Mouse (Mus musculus) cerebellum, adult 18-20 months (tissue): ENCODE data around the gene Meltf.
A peak's percentile ranks its signal among the peaks of the same experiment; 100 is the strongest.

Source experiments
- DNase-seq, 2 experiments: peaks; one replicate each; pipeline ENCODE4 v3.0.0; 2021

Meltf gene

GRCm38 (mm10) chr16:31896971-31897774 lies 18.6 kb downstream of the Meltf start:
- DNase-seq, result peak; percentile 58 to 63

DNA sequence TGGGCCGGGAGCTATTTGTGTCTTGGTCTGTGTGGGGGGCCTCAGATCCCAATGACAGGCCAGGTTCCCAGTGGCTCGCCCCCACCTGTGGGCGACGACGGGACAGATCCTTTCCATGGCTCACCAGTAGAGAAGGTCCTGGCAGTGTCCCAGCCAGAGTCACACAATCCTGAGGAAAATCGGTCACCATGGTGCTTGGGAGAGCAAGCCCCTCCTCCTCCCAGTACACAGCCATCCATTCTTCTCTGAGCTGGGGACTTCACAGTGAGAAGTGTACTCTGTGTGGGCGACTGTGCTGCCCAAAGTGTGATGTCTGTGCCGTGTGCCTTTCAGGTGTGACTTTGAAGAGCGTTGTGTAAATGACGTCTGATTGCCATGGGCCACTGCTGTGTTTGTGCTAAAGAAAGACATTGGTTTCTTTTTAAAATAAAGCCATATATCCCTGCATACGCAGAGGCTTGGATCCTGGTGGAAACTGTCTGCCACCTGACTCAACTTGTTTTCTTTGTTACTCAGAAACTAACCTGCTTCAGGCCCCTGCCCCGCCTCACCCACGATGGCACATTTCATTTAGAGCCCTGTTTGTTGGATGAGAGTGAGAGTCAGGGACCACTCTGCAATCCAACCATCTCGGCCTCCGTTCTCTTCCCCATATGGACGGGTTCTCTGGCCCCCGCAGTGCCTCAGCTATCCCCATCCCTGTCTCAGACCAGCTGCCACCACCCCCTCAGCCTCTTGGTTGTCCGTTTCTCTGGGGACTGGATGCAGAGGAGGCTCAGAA lies 20.1 kb downstream of the Meltf start:
- no peak for DNase-seq

DNA sequence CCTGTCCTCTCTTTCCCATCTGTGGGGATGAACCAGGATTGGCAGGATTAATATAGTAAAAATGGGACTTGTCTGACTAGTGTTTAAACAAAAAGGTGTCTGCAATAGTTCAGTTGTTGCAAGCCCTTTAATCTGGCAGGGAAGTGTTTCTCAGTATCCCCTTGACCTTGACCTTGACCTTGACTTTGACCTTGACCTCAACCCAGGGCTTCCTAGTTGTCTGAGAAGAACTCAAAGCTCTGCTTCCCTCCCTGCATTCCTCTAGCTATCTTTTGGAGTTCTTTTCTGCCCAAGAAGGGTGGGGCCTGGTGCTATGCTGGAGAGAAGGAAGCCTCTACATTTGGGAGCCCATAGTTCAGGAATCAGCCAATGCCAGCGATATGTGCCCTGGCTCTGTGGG lies 23.3 kb downstream of the Meltf start:
- no peak for DNase-seq

GRCm38 (mm10) chr16:31903239-31903638 lies 24.6 kb downstream of the Meltf start:
- no peak for DNase-seq

DNA sequence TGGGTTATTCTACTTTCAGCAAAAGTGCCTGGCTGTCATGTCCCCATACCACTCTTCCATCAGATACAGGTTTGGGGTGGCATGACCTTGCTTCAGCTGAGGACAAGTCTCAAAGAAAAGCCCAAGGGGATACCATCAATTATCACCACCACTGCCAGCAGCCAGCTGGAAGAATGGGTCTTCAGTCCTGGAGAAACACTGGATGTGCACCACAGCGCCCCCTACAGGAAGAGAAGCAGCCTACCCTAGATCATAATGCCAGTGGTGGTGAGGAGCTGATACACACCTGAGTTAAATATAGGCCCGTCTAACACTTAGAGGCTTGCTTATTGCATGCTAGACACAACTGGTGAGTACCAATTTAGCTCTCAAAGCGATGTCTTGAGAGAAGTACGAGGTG lies 26.7 kb downstream of the Meltf start:
- DNase-seq, result no peak

GRCm38 (mm10) chr16:31905891-31906825 lies 27.5 kb downstream of the Meltf start:
- DNase-seq, result no peak

GRCm38 (mm10) chr16:31906896-31907295 lies 28.3 kb downstream of the Meltf start:
- no peak for DNase-seq

GRCm38 (mm10) chr16:31908959-31909358 lies 30.3 kb downstream of the Meltf start:
- DNase-seq, result no peak

DNA sequence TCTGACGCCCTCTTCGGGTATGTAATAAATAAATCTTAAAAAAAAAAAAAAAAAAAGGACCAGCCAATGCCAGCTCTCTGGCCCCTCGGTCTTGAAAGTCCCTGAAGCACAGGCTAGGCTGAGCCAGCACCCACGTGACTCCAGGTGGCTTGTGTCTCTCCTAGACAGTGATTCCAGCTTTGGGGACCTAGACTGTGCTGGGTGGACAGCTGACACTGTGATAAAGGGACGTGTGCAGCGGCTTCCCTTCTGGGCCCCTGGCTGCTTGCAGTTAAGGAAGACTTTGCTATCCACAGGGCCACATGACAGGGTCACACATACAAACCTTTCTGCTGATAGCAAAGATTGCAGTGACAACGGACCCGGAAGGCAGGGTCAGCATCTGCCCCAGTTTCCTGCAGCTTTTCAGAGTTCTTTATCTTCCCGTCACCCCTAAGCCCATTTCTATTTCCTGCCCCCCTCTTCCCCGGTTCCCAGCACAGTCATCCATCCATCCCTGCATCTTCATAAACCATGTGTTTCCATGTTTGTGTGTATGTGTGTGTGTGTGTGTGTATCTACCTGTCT lies 31.8 kb downstream of the Meltf start:
- no peak for DNase-seq

- no peak for DNase-seq
Measured at GRCm38 (mm10) chr16:31917776-31918175, 39.2 kb downstream of the Meltf start.

DNA sequence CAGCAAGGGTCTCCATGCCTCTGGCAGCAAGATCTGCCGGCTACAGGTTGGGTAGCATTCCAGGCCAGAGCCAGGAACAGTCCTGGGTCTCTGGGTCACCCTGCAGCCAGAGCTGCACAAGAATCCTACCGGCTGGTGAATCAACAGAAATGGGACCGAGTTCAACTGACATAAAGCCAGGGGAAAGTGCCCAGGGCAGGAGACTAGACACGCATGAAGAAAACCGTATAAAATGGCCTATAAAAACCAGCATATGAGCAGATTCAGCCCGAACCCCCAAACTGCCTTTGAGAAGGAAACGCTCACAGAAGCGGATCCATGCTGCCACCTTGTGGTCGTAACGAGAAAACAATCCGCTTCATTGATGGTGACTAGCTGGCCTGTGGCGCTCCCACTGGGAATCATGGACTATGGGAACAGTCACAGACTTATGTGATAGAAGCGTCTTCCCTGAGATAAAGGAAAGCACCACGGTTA lies 39.7 kb downstream of the Meltf start:
- peak; percentile 86 to 91 for DNase-seq

- DNase-seq, result no peak
Measured at GRCm38 (mm10) chr16:31924368-31924767, 45.8 kb downstream of the Meltf start.

DNA sequence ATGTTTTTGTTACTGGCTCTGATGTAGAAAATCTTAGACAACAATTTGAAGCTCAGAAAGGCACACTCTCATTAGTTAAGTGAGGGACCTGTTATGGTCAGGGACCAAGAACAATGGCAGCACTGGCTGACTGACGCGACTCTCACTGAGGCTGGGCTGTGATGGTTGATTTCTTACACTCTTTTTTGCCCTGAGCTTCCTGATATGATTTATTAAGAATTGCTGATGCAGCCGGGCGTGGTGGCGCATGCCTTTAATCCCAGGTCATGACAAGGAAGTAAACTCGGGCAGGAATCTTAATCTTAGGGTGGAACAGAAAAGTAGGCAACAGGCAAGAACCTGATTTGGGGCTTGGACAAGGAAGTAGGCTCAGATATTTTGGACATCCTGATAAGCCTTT lies 47.5 kb downstream of the Meltf start:
- no peak for DNase-seq

- DNase-seq, result no peak
Measured at GRCm38 (mm10) chr16:31926547-31927182, 48.1 kb downstream of the Meltf start.

DNA sequence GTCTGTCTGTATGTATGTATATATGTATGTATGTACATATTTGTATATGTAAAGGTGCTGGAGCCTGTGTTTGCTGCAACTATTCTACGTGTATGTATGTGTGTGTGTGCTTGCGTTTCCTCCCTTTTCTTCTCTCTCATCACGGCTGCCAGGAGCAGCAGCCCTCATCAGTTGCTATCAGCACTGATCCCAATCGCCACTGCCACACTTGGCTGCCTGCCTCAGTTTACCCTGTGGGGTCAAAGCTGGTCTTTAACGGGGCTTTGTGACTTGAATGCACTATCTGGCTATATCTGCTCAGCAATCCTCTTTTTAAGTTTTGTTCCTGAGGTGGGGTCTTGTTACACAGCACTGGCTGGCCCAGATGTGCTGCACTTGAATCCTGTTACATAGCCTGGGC lies 48.8 kb downstream of the Meltf start:
- DNase-seq, result no peak

GRCm38 (mm10) chr16:31931330-31931729 lies 52.7 kb downstream of the Meltf start:
- peak in 1 of 2 experiments; percentile 28 for DNase-seq

DNA sequence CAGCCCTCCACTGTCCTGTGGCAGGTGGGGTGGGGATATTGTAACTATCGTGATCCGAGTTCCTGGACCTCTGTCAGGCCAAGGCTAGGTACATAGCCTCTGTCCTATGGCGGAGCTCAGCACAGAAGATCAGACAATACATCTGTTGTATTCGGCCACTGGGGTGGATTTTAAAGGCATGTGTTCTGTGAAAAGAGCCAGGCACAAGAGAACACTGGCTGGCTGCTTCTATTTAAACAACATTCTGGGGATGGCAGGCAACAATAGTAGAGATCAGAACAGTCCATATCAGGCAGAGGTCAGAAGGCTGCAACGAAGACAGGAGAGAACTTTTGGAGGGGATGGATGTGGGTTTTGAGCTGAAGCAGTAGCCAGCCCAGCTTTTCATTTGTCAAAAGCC lies 53.6 kb downstream of the Meltf start:
- DNase-seq, result peak; percentile 22 to 31

DNA sequence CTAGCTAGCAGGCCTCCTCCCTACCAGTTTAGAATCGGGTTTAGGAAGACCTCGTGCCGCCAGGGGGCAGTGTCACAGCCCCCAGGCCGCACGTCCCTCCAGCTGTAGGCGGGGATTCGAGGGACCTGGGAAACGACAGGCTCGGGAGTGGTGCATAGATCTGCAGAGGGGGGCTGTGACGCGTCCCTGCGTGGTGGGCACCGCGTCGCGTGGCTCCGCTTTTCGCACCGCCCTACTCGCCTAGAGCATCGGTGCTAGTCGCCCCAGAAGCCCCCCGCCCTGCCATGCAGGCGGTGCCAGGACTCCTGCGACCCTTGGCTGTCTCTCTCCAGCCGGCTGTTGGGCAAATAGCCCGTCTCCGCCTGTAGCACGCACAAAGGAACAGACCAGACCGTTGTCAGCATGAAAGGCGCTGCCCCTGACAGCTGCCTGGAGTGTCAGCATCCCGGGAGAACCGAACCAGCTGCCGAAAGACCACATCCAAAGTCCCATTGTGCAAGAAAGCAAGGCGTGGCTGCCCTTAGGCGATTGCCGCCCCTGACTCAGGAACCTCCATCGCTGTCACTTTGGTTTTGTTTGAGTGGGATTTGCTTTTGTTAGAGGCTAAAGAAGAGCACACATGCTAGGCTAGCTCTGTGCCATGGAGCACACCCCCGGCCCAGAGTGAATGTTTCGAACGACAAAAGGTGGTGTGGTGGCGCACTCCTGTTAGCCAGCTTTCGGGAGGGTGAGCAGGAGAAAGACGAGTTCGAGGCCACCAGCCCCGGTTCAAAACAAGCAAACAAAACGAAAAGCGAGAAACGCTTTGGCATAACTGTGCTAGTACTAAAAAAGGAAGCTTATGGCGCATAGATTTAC lies 54.5 kb downstream of the Meltf start:
- DNase-seq, result peak; percentile 93 to 95

GRCm38 (mm10) chr16:31933751-31934549 lies 55.3 kb downstream of the Meltf start, which contains the start of gene Pigz:
Pigz (plus strand) TSS chr16:31933851.
- DNase-seq, result peak; percentile 84 to 86

GRCm38 (mm10) chr16:31934550-31935010 lies 56.0 kb downstream of the Meltf start:
- DNase-seq, result peak in 1 of 2 experiments; percentile 26
